Mouse (Mus musculus) yolk sac, embryonic 10.5 days (tissue): ENCODE data around the gene Syce1.
A peak's percentile ranks its signal among the peaks of the same experiment; 100 is the strongest.

ENCODE experiments used
- DNase-seq: peaks from one replicate; pipeline ENCODE4 v3.0.0-alpha.2; 2017; ENCODE audit warnings: low spot score

The Syce1 gene

DNA sequence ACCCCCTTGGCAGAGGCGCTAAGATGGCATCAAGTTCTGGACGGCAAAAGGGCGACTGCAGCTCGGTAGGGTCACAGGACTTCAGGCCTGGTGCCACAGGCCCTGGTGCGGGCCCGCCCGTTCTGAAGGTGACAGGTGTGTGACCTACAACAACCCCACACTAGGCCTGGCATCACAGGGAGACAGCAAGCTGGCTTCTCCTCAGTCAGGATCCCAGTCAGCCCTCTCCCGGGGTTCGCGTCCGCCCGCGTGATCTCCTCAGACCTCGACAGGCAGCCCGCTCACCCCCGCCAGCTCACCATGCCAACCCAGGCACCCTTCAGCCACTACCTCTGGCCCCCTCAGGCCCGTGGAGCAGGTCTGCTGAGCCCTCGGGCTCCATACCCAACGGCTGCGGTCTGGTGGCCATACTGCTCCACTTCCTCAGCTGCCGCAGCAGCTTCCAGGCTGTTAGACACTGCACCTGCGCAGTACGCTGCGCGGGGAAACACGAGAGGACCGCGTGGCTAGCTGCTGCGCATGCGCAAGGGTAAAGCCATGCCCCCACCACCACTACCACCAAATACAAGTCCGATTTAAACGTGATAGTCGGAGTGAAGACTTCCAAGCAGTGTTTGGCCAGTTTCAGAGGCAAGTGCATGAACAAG lies at the start of gene Syce1:
Syce1 (minus strand) TSS at position 447 of the 647 bp plus-strand sequence.
- DNase-seq, result no peak

DNA sequence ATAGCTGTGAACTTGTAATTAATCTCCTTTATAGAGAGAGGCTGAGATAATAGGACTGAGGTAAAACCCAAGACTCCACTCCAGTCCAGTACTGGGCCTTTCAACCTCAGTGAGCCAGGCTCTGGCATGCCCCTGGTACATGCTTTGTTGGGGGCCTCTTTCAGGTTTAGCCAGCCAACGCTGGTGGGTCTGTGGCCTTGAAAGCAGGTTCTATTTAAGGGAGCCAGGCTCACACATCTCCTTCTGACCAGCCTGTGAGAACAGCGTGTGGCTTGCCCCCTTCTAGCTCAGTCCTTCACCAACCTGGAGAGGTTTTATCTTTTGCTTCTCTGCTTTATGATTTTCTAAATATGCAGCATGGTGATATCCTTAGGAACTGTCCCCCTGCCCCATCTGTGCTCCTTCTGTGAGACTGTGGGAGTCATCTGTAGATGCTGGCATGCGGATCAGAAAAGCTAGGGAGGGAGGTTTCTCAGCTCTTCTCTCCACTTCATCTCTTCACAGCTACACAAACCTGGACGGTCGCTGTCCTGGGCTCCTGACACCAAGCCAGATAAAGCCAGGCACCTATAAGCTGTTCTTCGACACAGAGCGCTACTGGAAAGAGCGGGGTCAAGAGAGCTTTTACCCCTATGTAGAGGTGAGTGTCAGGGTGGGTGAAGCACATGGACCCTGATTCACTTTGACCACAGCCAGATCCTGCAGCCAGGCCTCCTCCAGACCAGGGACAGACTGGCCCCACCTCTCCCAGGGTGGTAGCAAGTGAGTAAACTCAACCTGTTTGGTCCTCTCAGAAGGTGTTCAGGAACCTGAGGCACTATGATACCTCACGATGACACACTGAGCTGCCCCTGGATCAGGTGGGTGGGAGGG lies 48.8 kb upstream of the Syce1 start:
- DNase-seq, result no peak

DNA sequence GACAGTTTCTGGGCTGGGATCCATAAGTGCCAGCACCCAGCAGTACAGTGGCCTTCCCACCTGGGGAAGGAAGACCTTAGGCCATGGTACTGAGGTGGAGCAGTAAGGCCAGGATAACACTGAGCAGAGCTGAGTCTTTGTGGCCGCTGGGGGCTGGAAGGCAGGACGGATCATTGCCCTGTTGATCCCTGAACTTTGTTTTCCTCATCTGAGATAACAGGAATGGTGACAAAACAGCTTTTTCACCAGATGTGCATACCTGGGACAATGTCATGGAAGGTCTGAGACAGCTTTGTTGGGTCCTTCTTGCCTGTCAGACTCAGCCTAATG lies 48.1 kb upstream of the Syce1 start:
- DNase-seq, result peak; percentile 53

DNA sequence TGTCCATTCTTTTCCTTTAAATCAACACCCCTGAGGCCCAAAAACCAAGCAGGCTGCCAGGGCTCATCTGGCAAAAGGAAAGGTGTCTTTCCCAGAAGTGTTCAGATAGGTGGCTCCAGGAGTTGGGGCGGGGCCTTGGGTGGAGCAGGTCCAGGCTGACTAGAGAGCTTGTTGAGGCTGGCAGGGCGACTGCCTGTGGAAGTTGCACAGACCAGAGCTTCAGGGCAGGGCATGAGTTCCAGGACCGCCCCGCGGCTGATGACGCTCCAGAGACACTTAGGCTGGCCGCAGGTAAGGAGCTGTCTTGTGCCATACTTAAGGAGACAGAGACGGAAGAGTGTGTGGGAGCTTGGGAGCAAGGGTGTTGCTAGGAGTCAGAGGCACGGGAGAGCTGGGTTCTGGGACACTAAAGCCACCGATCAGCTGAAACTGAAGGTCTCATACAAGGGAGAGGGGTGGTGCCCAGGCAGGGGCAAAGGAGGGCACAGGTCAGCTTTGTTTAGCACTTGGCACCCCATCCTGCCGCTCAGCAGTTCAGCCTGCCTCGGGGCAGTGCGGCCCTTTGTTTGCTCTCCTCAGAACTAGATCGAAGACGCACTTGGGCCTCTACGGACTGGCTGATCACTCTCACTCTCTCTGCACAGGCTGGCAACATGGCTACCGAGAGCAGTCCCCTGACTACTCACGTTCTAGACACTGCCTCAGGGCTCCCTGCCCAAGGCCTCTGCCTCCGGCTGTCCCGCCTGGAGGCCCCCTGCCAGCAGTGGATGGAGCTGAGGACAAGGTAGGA lies 47.5 kb upstream of the Syce1 start, which contains the start of gene Urah:
Urah (plus strand) TSS at position 51 of the 790 bp plus-strand sequence.
- DNase-seq, result peak; percentile 55

DNA sequence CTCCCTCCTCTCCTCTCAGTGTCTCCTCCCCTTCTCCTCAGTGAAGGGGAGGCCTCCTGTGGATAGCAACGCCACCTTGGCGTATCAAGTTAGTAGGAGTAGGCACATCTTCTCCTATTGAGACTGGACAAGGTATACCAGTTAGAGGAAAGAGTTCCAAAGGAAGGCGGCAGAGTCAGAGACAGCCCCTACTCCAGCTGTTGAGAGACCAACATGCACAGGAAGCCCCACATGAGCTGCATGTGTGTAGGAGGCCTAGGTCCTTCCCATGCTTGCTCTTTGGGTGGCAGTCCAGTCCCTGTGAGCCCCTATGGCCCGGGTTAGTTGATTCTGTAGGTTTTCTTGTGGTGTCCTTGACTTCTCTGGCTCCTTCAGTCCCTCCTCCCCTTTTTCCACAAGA lies 45.7 kb upstream of the Syce1 start:
- DNase-seq, result no peak

DNA sequence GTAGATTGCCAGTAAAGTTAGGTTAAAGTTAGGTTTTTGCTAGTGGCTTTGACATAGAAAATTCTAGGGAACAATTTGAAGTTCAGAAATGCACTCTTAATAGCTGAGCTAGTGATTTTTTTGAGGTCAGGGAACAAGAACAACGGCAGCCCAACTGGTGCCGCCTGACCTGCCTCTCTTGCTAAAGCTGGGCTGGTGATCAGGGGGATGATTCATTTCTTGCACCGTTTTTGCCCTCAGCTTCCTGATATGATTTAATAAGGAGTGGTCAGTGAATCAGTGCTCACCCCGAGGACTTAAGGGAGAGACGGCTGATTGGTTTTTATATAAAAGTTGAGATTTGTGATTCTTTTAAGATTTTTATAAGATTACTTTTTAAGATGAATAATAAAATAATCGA lies 43.8 kb upstream of the Syce1 start:
- no peak for DNase-seq

DNA sequence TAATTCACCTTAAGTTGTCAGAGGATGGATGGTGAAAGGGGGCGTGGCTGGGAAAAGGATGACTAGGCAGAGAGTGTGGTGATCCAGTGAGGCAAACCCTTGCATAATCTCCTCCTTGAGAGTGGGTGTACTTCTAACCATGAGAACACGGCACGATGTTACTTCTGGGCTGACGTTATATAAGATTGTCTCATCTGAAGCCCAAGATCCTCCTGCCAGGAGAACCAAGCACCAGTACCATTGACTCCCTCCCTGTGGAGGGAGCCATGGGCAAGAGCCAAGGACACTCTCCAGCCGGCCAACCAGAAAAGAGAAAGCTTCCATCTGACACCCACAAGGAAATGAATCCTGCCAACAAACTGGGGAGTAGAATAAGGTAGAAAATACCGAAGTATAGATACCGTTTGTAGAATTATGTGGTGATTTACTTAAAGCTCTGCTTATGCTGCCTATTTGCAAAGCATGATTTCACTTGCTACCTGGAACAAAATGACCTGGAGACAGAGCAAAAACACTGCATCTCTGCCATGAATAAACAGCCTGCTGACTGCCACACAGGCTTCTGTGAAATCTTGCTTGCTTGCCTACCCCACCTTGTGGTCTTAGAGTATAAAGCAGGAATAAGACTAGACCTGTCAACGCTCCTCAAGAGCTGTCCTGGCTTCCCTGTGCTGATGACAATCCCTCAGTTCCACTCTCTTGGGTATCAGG lies 40.7 kb upstream of the Syce1 start:
- peak; percentile 80 for DNase-seq

DNA sequence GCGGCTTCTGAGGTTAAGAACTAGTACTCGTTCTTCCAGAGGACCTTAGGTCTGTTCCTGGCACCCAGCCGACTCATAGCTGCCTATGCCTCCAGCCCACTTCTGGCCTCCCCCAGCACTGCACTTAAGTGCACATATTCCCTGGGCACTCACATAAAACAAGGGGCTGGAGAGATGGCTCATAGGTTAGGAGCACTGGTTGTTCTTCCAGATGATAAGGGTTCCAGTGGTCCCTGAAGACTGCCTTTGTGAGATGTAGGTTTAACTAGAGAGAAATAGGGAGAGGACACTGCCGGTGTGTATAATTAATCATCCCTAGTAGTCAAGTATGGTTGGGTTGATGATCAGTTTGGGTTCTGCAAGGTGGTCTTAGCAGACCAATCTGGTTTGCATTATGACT lies 35.1 kb upstream of the Syce1 start:
- DNase-seq, result no peak

DNA sequence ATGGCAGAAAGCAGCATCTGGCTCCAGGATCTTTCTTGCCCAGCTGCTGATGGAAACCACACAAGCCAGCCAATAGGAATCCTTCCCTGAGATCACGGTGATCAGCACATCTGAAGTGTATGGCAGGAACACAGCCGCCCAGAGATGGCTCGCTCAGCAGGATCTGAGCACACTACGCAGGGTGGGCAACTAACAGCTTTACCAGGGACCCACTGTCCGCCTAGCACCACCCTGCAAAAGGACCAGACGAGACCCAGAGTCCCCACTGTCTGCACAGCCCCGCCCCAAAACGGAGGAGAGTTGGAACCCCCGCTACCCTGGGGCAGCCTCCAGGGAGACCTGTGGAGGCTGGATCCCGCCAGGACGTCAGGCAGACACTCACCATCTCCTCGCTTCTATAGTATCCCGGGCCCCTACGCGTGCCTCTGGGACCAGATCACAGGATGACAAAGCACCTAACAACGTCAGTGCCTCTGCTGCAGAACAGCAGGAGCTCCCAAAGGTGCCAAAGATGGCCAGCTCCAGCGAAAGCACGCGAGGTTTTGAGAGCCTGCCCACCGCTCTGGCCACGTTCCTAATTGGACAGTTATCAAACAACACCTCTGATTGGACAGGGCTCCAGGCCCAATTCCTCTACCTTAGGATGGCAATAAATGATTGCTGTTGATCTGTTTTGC lies 34.1 kb upstream of the Syce1 start, which contains the start of gene Zfp941:
Zfp941 (minus strand) TSS at position 526 of the 677 bp plus-strand sequence.
- DNase-seq, result peak; percentile 15

DNA sequence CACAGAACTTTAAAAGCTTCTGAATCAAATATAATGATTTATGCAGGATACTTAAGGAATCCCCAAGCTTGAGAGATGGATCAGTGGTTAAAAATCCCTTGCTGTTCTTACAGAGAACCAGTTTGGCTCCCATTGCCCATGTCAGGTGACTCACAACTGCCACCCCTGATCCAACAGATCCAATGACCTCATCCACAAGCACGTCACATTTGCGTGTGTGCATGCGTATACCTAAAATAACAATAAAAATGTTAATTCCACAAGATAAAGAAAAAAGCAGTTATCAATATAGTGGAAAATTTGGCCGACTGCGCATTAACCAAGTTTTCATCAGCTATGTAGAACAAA lies 33.6 kb upstream of the Syce1 start:
- no peak for DNase-seq

DNA sequence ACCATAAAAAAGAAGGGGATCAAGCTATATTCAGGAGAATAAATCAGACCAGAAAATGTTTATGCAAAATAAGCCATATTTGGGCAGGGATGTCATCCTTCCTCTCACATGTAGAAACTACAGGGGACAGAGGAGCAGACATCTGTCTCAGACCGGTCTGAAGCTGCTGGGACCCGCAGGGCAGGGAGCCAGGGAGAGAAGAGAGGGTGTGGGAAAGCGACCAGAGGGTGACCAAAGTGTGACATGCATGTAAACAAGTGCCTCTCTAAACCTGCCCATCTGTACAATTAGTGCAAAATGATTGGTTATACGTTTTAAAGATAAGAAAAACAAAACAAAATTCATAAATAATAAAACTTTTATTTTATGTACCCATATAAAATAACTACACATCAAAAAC lies 32.5 kb upstream of the Syce1 start:
- no peak for DNase-seq

DNA sequence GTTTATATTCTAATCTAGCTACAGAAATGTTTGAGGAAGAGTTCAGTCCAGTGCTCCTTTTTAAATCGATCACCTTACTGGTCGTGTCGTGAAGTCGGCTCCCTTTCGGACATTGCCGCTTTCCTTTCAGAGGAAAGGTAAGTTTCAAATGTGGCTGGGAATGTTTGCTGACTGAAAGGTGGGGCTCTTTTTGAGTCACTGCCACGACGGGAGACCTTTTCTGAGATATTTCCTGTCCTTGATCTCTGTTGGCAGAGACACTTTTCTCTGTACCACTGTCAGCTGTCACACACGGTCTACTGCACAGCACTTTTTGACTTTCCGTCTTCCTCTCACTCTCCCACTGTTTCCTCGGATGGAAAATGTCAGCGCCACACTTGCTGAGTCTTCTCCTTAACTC lies 25.2 kb upstream of the Syce1 start:
- DNase-seq, result no peak

DNA sequence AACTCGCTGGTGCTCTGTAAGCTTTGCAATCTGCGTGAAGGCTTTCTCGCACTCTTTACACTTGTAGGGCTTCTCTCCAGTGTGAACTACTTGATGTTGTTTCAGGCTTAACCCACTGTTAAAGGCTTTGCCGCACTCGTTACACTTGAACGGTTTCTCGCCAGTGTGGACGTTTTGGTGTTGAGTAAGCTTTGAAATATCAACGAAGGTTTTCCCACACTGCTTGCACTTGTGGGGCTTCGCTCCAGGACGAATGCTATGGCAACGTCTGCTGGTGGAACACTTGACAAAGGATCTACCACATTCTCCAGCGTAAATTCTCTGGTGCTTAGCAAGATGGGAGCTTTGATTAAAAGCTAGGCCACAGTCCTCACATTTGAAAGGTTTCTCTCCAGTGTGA lies 24.1 kb upstream of the Syce1 start:
- no peak for DNase-seq

DNA sequence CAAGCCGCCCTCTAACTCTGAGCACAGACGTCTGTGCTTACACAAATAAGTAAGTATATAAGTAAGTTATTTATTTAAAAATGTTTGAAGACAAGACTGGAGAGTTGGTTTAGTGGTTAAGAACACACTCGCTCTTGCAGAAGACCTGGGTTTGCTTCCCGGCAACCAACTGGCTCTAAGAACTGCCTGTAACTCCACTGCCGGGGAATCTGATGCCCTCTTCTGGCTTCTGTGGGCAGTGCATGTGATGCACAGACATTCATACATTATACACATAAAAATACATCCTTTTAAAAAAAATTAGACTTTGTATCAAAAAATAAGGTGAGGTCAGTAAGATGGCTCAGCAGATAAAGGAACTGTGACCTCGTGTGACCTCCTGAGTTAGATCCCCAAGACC lies 22.8 kb upstream of the Syce1 start:
- DNase-seq, result no peak

DNA sequence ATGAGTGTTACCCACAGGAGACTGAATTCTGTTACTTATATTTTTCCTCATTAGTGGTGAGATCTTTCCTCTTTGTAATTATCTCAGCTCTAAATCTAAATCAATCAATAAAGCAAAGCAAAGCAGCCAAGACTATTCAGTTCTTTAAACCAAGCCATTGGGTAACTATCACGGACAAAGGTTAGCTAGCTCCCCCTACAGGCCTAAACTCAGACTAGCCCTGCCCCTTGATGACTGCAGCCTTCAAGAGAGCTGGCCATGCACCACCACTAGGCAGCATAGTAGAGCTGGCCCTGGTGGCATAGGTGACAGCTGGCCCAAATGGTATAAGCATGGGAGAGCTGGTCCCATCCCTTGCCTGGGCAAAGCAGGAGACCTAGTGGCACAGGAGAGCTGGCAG lies 18.1 kb upstream of the Syce1 start:
- DNase-seq, result no peak

DNA sequence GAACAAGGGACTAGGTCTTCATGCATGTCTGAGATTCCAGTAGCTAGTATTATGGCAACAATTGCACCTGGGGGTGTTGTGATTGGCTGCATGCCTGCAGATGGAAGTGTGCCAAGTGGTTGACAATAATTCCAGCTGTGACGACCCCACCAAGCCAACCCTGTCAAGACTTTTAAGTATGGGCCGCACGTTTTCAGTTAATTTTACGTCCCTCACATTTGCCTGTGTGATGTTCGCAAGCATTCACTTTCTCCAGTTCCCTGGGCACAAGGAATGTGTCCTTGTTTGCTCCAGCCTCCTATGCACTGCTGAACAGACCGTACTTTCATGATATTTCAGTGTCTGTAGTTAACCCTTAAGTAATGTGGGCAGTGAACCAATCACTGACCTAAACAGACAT lies 15.0 kb upstream of the Syce1 start:
- no peak for DNase-seq

DNA sequence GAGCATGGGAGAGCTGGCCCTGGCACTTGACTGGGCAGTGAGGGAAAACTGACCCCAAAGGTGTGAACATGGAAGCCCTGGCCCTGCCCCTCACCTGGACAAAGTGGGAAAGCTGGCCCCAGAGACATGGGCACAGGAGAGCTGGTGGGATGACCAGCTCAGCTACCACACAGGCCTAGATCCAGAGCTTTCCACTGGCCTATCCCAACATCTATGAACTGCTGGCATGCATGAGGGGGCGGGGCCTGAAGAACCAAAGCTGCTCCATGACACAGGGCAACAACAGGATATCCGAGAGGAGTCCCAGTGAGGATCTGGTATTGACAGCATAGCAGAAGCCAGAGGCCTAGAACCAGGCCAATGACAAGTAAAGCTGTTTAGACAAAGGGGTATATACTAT lies 10.6 kb upstream of the Syce1 start:
- DNase-seq, result no peak

DNA sequence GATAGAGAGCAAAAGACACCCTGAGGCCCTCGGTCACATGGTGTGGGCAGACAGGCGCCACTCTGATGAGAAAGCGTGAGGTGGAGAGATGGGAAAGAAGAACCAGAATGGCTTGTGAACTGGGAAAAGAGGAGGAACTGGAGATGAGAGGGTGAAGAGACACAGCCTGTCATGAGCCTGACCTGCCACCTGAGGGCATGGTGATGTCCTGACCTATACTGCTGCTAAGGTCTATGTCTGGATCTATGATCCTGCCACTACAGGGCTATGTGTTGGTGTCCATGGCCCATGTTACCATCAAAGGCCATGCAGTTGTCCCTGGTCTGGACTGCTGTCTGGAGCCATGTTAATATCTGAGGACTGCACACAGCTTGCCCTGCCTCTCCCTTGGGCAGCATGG lies 10.0 kb upstream of the Syce1 start:
- DNase-seq, result no peak

DNA sequence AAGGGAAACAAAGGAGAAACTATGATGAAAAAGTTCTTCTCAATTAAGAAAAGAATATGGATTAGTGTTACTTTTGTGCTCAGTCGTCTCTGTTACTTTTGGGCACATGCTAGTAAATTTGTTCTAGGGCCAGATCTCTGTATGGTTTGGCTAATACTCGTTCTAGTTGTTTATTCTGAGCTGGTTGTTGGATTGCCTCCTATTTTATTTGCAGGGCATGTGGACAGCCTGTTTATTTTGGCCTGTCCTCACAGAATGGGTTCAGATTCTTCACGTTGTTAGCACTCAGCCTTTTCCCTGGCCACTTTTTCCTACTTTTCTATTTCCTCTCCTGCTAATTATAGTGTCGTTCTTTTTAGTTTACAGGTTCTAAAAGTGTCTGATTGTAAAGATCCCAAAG lies 5.9 kb upstream of the Syce1 start:
- no peak for DNase-seq

DNA sequence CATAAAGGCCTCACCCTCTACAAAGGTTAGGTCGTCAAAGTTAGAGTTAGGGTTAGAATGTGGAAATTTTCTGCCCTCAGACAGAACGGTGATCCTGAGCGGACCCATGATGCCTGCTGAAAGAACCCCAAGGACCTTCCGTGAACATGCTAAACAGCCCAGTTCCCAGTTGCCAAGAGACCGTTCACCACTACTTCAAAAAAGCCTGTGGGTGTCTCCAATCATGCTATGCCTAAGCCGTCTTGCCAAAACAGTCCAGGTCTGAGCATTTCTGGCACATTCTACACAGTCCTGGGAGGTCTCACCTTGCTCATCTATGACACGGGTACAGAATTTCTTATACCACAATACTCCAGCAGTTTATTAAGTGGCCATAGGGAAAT lies 392 bp upstream of the Syce1 start:
- no peak for DNase-seq

DNA sequence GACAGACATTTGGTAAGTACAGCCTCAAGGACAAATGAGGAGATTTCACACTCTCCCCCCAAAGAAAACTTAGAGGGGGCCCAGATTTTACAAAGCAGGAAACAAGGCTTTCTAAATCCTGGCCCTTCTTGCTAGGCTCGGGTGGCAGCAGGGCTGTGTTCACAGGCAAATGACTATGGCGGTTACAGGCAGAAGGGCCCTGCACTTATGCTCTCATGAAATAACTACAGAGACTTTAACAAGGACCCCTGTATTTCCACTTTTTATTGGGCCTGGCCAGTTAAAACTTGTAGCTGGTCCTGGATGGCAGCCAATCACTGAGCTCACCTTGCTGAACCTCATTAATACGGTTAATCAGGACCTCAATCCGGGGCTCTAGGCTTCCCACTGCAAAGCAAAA lies 7.1 kb downstream of the Syce1 start:
- no peak for DNase-seq
